Mouse (Mus musculus) forelimb bud, embryonic 11.5 days (tissue): Measurements from ENCODE around the gene Zc3h12a.
A peak's percentile ranks its signal among the peaks of the same experiment; 100 is the strongest.

Experiments
- DNase-seq: peaks from one replicate; pipeline ENCODE4 v3.0.0-alpha.2; 2012; ENCODE audit warnings: low read depth, low spot score

The Zc3h12a gene

DNA sequence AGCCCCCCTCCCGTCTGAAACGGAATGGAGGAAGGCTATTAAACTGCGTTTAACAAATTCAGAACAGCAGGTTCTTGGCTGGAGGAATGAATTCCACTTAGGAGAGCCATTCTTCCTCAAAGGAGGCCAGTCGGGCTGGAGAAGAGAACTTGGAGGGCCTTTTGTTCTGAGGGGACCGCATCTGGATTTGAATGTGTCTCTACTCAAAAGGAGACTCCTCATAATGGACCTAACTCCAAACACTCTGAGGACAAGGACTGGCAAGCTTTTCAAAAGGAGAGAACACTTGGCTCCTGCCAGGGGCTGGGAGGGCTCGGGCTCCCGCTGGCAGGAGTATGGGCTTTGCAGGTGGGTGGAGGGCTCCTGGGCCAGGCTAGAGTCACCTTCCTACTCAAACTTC, 17.0 kb upstream of the Zc3h12a start:
- no peak for DNase-seq

DNA sequence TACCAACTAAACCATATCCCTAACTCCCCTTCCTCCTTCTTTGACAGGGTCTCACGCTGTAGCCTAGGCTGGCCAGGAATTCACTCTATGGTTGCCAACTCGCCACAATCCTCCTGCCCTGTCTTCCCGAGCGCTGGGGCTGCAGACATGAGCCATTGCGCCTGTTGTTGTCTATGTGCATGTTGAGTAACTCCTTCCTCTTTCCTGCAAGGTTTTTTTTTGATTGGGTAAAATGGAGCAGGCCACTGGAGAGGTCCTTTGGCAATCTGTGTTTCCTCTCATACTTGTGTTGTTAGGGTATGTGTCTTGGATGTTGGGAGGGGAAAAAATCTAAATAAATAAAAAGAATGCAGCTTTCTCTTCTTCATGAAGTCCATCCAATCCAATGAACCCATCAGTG, 16.6 kb upstream of the Zc3h12a start:
- DNase-seq: no peak

DNA sequence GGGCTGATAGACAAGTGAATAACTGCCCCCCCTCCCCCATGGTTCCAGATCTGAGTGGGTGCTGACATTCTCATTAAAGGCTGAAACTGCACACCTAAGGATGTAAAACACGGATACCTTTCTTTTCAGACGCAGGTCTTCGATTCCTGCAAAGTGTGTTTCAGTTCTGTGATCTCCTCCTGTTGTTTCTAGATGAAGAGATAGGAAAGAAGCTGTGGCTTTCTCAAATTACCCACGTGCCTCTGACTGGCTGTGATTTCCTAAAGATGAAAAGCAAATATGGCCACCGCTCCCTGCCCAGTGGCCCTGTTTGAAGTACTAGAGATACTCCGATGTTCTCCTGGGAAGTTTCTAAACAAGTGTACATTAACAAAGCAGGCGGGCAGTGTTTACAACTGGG, 10.7 kb upstream of the Zc3h12a start:
- DNase-seq: no peak

DNA sequence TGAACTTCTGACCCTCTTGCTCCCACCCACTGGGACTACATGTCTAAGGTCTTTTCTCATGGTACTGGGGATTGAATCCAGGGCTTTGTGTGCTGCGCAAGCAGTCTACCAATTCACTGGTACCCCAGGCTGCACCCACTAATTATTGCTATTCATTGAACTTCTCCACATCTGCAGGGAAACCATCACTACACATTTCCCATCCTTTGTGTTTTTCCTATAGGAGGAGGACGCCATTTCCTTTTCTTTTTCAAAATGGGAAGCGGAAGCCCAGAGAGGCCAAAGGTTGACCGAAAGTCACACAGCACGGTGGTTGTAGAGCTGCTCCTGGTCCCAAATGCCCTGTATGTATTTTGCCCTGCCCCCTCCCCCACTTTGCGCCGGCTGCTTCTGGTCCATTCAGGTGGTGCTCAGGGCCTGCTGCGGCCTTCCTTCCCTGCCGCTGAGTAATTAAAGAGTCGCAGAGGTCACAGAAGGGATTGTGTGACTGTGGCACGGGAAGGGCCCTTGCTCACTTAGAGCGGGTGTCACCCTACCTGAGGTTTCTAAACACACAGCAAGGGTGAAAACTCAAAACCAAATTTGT, 8.8 kb upstream of the Zc3h12a start:
- DNase-seq: no peak

DNA sequence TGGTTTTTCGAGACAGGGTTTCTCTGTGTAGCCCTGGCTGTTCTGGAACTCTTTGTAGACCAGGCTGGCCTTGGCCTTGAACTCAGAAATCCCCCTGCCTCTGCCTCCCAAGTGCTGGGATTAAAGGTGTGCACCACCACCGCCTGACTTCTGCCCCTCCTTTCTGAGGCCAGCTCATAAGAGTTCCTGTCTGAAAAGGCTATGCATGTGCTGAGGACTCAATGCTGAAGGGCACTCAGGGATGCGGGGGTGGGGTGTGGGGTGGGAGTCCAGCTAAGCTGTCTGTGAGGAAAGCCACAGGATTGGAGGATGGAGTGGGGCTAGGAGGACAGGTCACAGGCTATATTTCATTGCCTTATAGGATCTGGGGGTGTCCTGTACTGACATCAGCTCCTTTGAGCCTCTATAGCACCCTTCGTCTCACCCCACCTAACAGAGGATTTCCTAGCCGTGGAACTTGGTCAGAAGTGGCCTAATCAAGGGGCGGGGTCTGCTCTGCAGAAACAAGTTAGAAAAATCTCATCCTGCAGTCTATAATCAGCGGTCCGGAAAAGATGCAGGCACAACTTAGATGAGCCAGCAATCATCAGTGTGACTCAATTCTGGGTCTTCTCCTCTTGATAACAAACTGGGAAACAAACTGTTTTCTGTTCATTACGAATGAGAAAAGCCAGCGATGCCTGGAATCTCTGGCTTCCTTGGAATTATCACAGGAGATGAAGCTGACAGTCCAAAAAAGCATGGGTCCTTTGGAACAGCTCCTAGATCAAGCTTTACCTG, 7.6 kb upstream of the Zc3h12a start:
- no peak for DNase-seq

DNA sequence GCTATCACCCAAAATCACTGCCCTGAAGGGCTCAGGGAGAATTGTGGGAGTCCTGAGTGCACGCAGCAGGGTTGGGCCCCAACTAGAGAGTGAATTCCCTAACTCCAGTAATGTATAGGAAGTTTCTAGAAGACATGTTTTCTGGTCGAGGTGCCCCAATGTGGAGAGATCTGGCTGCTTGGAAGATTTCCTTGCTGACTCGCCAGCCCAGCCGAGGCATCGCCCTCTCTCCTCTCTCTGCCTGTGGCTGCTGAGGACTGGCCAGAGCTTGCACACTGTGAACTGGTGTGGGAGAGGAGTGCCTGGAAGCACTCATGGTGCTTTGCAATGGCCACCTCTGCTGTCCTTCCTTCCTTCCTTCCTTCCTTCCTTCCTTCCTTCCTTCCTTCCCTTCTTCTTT, 7.0 kb upstream of the Zc3h12a start:
- DNase-seq: no peak

DNA sequence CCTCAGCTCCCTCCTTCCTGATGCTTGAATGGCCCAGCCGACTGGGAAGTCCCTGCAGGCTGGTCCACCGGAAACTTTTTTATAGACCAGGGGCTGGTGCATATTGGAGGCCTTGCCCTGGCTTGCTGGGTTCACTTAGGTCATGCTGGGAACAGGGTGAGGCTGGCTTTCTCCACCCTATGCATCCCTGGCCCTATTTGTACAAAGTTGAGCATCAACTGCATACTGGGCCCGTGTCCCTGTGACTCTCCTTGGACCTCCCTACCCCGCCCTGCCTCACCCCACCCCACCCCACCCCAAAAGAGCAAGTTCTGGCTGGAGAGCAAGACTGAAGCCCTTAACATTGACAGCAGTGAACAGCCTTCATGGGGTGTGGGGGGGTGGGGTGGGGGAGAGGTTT, 6.6 kb upstream of the Zc3h12a start:
- no peak for DNase-seq

DNA sequence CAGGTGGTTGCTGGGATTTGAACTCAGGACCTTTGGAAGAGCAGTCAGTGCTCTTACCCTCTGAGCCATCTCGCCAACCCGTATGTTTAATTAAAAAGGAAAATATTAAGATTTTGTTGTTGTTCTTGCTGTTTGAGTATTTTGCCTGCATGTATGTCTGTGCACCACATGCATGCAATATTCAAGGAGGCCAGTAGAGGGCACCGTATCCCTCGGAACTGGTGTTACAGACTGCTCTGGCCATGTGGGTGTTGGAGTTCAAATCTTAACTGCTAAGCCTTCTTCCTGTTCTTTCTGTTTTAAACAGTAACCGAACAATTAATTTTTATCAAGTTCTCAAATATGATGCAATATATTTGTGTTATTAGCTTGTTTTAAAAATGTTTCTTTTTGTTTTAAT, 4.8 kb upstream of the Zc3h12a start:
- DNase-seq: peak; percentile 72

DNA sequence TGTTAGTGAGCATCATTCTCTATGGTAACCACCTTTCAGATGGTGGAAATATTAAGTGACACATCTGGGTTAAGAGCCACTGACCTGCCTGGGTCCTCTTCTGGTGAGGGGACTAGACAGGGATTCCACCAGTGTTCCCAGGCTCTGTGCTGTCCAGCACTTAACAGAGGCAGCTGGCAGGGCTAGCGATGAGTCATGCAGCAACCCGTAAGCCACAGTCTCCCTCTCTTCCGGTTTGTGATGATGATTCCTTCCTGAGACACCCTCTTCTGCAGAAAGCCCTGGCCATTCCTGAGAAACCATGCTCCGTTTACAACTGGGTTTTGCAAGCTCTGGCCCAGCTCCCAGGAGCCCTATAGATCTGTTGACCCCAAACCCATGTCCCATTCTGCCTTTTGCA, 3.9 kb upstream of the Zc3h12a start:
- DNase-seq: no peak

DNA sequence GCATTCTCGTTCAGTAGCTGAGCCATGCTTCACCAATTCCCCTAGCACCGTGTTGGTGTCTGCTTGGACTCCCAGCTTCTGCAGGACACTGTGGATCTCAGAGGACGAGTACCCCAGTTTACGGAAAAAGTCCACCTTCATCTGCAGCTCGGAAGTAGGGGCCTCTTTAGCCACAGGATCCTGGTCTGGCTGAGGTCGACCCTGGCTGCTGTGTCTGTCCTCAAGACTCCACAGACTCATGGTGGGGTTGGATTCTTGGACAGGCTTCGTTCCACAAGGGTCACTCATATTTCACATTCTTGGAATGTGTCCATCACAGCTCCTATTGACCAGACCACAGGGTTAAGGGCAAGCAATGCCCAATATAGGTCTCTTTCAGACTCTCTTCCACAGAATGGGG, 879 bp downstream of the Zc3h12a start:
- DNase-seq: no peak

DNA sequence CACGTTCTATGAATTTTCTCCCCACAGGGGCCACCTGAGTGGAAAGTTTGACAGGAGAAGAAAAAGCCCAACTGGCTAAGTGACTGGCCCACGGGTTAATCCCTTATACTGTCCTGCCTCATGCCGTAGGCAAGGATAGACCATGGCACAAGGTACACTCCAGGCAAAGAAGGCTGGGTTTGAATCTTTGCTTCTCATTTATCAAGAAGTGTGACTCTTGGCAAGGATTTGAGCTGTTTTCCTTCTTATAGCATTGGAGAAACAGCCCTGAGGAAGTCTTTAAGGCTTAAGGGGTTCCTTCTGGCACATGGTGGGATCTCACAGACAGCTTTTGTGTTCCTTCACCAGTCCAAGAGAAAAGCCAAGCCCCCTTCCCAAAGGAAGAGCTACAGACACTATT, 1.5 kb downstream of the Zc3h12a start:
- DNase-seq: no peak

DNA sequence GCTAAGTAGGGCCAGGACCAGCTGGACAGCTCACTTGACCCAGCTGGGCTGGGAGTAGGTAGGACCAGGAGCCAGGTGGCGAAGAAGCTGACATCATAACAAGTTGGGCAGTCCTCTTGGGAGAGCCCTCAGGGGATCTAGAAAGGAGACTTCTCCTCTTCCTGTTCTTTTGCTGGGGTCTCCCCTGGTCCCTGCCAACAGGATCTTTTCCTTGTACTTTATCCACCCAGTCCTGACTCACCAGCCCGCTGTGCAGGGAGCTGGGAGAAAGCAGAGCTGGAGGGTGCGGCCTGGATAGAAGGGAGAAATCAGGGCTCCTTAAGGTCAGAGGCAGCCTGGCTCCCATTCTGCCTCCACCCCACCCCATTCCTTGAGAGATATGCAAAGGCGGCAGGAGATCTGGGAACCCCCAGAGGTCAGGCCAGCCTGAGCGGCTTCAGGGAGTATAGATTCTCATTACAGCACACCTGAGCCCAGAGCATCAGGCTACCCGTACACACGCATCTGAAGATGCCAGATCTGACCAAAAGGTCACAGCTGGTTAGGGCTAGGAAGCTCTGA, 2.2 kb downstream of the Zc3h12a start:
- no peak for DNase-seq

DNA sequence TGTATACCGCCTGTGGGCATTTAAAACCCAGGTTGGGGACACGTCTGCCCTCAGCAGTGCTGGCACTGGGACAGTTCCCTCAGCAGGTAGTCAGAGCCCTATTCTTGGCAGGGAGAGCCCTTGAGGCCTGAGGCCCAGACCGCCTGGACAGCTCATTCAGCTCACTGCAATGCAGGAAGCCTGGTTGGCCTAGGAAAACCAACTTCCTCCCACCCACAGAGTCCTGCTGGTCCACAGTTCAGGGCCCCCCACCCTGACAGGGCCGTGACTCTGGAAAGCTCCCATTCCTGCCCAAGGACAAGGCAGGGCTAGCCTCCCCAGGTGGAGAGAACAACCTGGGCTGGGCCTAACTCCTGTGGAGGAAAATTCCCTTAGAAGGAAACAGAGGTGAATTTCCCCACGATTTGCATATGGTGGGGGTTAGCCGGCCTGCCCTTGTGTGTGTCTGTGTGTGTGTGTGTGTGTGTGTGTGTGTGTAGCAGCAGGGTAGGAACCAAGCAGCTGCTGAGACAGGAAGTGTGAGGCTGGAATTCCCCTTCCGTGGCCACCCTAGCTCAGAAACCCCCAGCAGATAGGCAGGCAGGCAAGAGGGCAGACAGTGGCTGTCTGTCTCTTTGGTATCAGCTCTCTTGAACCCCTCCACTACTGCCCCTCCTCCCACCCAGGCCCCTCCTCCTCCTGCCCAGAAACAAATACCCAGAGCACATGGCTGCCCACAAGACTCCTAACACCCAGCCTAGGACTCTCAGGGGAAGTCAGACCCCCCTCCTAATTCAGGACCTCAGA, 3.0 kb downstream of the Zc3h12a start:
- DNase-seq: no peak

DNA sequence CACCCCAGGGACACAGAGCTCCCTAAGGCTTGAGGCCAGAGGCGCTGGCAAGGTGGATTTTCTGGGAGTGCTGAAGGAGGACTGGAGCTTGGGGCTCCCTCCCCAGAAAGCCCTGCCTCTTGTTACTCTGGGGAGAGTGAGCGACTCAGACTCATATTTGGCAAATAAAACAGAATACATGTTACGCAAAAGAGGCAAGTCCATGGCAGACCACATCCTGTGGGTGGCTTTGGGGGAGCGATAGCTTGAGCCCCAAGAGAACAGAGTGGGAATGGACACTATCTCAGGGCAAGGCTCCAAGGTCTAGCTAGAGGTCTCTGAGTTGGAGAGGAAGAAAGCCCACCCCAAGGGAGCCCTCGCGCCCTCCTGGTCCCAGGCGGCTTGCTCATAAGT, 4.4 kb downstream of the Zc3h12a start:
- DNase-seq: no peak

DNA sequence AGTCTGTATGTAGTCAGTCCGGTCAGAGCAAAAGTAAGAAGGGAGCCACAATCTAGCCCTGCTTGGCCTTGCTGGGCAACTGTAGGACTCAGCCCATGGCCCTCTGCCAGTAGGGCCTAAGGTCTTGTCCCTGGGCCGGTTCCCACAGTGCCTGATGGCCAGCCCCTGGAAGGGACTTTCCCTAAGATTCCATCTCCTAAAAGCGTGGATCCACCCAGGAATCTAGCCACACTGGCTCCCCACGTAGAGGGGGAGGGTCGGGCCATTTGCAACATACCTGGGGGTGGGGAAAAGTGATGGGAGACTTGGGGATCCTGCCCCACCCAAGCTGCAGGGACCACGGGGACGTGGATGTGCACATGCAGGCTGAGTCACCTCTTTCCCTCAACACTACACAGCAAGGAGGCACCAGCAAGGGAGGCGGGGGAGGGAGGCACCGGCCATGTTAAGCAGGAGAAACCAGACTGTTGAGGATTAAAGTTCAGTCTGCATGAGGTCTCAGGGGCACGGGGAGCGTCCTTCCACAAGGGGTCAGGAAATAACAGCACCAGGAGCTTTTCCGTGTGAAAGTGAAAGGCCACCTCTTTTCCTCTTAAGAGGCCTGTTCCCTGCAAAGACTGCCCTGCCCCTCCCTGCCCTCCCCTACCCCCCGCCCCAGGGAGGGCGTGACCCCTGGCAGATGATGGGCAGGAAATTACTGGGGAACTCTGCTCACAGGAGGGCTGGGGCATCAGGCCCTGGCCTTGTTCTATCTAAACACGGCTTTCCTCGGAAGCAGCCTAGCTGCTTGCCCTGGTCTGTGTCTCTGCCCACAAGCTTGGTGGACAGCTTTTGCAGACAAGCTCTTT, 5.0 kb downstream of the Zc3h12a start:
- no peak for DNase-seq

DNA sequence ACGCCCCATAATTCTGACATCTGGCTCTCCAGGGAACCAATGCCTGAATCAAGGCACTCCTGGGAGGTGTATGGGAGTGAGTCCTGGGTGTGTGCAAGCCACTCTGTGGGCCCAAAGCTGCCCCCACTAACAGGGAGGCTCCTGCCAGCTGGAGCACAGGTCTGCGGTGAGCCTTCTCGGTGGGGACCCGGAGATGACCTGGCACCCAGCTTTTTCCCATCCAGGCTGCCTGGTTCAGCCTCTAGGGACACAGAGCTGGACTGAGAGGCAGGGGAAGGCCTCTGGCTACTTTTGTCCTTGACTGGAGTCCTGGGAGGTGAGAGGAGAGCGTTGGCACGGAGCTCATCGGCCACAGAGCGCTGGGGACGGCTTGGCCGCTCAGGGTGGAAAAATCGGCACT, 7.9 kb downstream of the Zc3h12a start:
- no peak for DNase-seq

DNA sequence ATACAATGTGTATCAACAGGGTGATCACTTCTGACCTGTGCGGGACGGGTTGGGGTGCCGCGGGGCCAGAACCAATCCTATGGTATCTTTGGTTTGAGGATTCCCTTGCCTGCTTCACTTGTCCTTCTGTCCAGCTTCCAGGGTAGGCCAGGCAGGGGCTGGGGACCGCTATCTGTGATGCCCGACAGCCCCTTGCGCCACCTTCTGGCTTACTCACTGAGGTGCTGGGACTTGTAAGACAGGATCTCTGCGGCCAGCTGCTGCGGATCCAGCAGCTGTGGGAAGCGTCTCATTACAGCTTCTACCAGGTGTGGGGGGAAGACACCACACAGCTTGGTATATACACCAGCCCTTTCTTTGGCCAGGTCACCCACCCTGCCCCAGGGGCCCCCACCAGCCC, 8.6 kb downstream of the Zc3h12a start:
- no peak for DNase-seq

DNA sequence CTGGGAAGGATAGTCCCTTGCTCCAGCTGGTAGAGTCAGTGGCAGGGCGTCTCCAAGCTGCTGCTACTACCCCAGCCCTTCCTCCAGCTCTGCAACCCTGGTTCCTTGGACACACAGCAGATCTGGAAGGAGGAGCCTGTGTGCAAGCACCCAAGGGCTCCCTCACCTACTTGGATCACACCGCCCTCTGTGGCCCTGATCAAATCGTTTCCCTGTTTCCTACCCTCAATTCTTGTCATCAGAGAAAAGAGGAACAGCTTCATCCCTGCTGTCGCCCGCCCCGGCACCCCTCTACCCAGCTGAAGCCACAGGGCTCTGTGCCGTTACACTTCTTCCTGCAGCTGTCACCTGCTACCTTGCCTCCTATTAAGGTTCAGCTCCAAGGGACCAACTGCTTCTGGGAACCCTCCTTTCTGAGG, 9.7 kb downstream of the Zc3h12a start:
- DNase-seq: no peak

DNA sequence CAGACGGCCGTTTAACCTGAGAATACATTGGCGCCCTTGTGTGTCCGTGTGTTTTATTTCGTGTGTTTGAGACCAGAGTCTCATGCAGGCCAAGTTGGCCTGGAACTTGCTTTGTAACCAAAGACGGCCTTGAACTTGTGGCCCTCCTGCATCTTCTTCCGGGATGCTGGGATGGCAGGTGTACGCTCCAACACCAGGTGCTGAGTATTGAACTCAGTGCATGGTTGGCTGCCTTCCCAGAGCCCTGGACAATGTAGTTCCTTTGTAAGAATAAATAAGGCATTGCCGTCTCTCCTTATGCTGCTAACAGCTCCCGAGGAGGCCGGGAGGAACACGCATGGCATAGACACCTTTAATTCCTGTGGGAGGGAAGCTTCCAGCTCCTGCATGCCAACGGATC, 10.7 kb downstream of the Zc3h12a start:
- no peak for DNase-seq

DNA sequence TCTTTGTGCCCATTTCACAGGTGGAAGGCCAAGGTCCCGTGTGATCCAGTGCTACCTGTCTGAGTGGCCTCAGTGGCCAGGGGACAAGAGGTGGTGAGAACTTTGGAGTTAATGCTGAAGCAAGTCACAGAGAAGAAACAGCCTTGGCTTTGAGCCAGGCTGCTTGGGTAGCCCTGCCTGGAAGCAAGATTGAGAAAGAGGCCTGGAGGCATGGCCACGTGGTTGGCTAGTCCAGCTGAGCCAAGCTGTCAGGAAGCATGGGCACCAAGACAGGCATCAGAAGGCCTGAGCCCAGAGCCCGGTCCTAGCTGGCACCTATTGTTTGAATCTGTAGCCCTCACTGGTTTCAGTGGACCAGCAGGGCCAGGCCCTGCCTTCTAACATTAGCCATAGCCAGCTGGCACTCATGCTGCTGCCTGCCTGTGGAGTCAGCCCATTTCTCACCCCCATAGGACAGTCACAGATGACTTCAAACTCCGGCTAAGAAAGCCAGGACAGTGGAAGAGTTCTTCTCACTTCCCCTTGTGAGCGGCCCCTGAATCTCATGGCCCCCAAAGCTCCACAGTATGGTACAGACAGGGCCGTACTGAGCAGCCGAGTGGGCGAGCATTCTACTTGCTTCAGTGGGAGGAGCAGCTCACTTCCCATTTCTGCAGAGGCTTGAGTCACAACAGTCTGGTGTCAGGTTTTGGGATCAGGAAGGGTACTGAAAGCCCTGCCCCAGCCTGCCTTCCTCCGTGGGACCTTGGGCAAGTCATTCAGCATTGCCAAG, 11.4 kb downstream of the Zc3h12a start:
- DNase-seq: no peak

DNA sequence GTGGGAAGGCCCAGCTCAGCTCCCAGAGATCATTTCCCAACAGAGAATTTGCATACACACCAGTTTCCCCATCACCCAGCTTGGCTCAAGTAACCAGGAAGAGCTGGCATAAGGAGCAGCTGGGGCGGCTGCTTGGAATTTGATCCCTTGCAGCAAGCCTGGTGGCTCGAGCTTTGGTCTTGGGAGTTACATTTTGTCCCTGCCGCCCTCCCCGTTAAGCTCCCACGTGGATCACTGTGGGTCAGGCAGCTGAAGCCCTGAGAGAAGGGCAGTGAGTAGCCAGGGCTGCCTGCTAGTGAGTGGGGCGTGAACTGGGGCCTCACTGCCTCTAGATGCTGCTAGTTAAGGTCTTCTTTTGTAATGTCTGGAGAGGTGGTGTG, 11.9 kb downstream of the Zc3h12a start:
- peak; percentile 27 for DNase-seq
